Mouse (Mus musculus) cortical plate, adult 2 months (tissue): ENCODE results near the gene Rplp1. TPM values are rescaled to one million over a fixed set of nuclear protein-coding genes. Genes with fewer than 3 reads are reported as not detected.

Experiments used
- H3K27ac ChIP-seq: fragments of 200-500 bp; 2 replicates; pipeline ENCODE4 v1.5.1; 2012; ENCODE audit warnings: low read length, control low read depth, inconsistent platforms; ENCODE audit not compliant: insufficient read depth
- H3K4me1 ChIP-seq: fragments of 200-500 bp; 2 replicates; pipeline ENCODE4 v1.6.1; 2011; ENCODE audit warnings: low read length; ENCODE audit not compliant: control insufficient read depth, insufficient read depth
- H3K4me3 ChIP-seq: fragments of 200-500 bp; 2 replicates; pipeline ENCODE4 v1.5.1; 2011; ENCODE audit warnings: mild to moderate bottlenecking, low read length, control low read depth; ENCODE audit not compliant: insufficient read depth
- CTCF ChIP-seq: fragments of 200-500 bp; IDR thresholded peaks from 2 replicates; pipeline ENCODE4 v1.5.1; 2011; ENCODE audit warnings: mild to moderate bottlenecking, control low read depth, low read length; ENCODE audit not compliant: insufficient read depth; ENCODE audit errors: extremely low read depth
- POLR2A ChIP-seq: fragments of 200-500 bp; IDR thresholded peaks from 2 replicates; pipeline ENCODE4 v1.6.1; 2011; ENCODE audit warnings: mild to moderate bottlenecking, low read length, control low read depth; ENCODE audit not compliant: insufficient read depth; ENCODE audit errors: extremely low read depth
- polyA plus RNA-seq: library from polyadenylated mRNA; depleted of rRNA; stranded (reverse); fragments of >200 nt; gene quantifications from 2 replicates; pipeline ENCODE4 v1.2.3, GENCODE M21; 2012

The Rplp1 gene
- polyA plus RNA-seq, 1 experiment = 3,959 TPM

- Histone ChIP-seq H3K4me1 (no peaks in the 10 kb centered on the region), H3K27ac (no peak within 1 kb of the TSS; the same call in 1 of the 2 replicates), H3K4me3 (peak within 1 kb of the TSS; percentile 47)
- TF ChIP-seq POLR2A = no peak
- peak; percentile 41 for TF ChIP-seq CTCF
These were observed 32.5 kb upstream of the Rplp1 start, which contains the start of gene Kif23 for GRCm38 (mm10) chr9:61946623-61947401. Gene Kif23, minus strand, starts transcription at chr9:61946774.

DNA sequence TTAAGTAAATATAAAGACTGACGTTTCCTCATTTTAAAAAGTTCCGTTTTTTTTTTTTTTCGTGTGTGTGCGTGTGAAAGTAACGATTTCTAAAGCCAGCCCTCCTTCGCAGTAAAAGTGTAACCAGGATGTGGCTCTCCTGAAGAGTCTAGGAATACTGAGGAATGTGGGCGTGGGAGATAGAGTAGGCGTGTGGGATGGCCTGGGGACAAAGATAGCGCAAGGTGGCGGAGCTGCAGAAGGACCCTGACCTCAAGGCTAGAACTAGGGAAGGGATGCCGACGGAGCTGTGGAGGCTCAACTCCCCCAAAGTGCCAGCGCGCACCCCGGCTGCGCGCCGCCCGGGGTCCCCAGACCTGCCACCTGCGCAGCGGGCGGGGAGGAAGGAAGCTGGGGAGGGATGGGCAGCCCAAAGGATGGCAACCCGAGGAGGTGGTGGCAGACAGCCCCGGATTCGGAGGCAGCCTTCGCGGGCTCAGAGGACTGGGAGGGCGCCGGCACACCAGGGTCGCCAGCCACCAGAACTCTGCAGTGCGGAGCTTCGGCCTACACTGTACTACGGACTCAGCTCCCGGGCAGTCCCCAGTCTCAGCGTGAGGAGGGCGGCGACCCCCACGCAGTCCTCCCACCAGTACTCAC is 31.8 kb upstream of the Rplp1 start:
- TF ChIP-seq POLR2A = no peak
- no peak for TF ChIP-seq CTCF
- H3K4me3 ChIP-seq = peak overlapping the region; percentile 47
- H3K27ac ChIP-seq = no peak overlapping the region
- no peaks in the 10 kb centered on the region for H3K4me1 ChIP-seq

- H3K27ac ChIP-seq = no peak overlapping the region
- H3K4me1 ChIP-seq = no peaks in the 10 kb centered on the region
- H3K4me3 ChIP-seq = no peak overlapping the region
- no peak for TF ChIP-seq POLR2A
- no peak for TF ChIP-seq CTCF
These were observed 26.7 kb upstream of the Rplp1 start for GRCm38 (mm10) chr9:61941054-61941453.

GRCm38 (mm10) chr9:61933333-61933732 is 19.0 kb upstream of the Rplp1 start:
- Histone ChIP-seq H3K4me3 (no peak overlapping the region), H3K27ac (no peak overlapping the region), H3K4me1 (no peaks in the 10 kb centered on the region)
- TF ChIP-seq POLR2A (no peak), CTCF (no peak)

DNA sequence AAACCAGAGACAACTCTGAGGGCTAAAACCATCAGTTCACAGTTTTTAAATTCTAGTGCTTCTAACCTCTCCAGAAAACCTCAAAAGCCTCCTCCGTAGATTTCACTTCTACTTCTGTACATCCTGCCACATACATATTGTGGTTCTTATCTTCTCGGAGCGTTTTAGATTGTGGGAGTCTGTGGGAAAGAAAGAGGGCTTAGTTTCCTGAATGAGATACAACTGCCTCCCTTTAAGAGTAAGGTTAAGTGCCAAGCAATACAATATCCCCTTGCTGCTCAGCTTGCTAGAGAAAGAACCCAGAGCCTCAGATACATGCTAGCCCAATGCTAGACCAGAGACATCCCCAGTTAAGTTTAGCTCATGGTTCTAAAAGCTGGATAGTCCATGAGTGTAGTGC is 17.7 kb upstream of the Rplp1 start:
- no peak for TF ChIP-seq CTCF
- TF ChIP-seq POLR2A = no peak
- no peak overlapping the region for H3K4me3 ChIP-seq
- H3K4me1 ChIP-seq = no peaks in the 10 kb centered on the region
- H3K27ac ChIP-seq = no peak overlapping the region

DNA sequence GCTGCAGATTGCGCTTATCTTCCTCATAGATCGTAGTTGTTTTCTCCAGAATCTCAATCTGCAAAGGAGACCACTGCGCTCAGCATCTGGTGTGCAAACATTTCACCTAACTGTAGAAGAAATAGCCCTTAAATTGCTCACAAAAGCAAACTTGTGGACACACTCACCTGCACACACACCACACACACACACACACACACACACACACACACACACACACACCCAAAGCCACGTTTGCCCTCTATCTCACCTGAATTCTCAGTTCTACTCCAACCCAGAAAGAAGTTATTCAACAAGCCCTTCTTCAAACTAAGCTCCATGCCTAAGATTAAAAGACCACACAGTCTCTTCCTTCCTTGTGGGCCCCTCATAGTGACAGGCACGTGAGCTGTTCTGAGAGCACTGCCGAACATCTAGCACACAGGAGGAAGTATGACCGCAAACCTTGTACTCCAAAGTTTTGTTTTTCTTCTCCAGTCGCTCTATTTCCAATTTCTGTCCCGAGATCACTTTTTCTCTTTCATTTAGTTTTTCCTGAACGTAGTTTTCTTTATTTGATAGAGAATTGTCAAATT is 10.8 kb upstream of the Rplp1 start:
- Histone ChIP-seq H3K4me1 (no peaks in the 10 kb centered on the region), H3K27ac (no peak overlapping the region), H3K4me3 (no peak overlapping the region)
- TF ChIP-seq POLR2A (no peak), CTCF (no peak)

DNA sequence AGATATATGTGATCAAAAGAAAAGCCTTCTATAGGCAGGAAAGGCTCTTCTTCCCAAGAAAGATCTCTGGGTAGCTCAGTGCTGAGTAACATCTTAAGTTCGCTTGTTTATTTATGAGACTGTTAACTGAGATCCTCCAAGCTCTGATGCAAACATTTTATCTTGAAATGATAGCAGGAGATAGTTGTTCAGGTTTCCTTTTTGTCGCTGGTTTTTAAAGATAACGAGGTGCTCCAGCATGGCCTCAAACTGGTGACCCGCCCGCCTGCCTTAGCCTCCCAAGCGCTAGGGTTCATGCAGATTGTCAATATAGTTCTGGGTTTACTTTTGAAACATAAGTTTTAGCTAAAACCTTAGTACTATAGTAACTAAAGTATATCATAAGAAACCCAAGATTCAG is 6.0 kb upstream of the Rplp1 start:
- H3K27ac ChIP-seq = no peak overlapping the region
- H3K4me3 ChIP-seq = no peak overlapping the region
- no peak for TF ChIP-seq CTCF
- no peak for TF ChIP-seq POLR2A
- no peaks in the 10 kb centered on the region for H3K4me1 ChIP-seq

DNA sequence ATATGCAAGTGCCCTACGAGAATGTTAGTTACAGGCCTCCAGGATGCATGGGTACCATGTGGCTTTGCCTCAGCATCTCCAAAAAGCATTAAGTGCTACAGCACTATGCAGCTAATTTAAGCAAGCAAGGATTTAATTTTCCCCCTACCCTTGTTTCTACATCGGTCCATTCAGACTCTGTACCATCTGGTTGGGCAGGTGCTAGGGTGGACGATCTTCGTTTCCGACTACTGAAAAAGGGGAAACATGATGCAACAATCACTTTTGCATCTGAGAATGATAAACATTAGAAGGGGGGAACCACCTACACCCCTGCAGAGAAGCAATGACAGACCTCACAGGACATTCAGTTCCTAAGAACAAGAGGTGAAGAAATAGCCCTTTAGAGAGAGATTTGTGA is 5.1 kb upstream of the Rplp1 start:
- Histone ChIP-seq H3K27ac (no peak overlapping the region), H3K4me1 (no peaks in the 10 kb centered on the region), H3K4me3 (no peak overlapping the region)
- TF ChIP-seq CTCF = no peak

DNA sequence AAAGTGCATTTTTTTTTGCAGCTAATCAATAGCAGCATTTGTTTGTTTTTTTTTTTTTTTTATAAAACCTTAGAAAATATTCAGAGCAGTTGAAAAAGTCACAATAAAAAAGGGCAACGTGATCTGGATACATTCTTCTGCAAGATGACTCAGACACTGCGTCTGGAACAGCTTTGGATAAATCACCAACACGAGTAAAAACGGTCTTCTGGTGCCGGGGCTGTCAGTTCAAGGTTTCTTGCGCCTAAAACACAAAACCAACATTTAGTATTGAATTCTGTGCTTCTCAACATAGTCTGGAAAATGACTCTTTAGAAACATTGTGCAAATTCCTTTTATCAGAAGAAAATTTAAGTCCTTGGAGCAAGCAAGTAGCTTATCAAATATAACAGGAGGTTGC is 3.1 kb upstream of the Rplp1 start:
- Histone ChIP-seq H3K27ac (no peak overlapping the region), H3K4me1 (no peaks in the 10 kb centered on the region; the same call in 1 of the 2 replicates), H3K4me3 (no peak overlapping the region)
- TF ChIP-seq POLR2A (no peak), CTCF (no peak)

- TF ChIP-seq POLR2A (no peak), CTCF (no peak)
- no peak overlapping the region for H3K4me3 ChIP-seq
- no peak overlapping the region for H3K27ac ChIP-seq
- H3K4me1 ChIP-seq = no peaks in the 10 kb centered on the region; the same call in 1 of the 2 replicates
These were observed 2.6 kb upstream of the Rplp1 start for GRCm38 (mm10) chr9:61916986-61917385.
